Mouse (Mus musculus) heart, adult 2 months (tissue): ENCODE data around the gene Scarf1.
"Not testable (repeated sequence)": the region's sequence is repeated elsewhere in the genome, so short reads cannot be mapped to it uniquely, and the experiment has no call there.

Experiments
- CTCF ChIP-seq: fragments of 200-600 bp; IDR thresholded peaks from 2 replicates; pipeline ENCODE4 v1.8.1; 2022; ENCODE audit warnings: antibody characterized with exemption, mild to moderate bottlenecking, moderate library complexity
- POLR2A ChIP-seq: fragments of 200-500 bp; IDR thresholded peaks from 2 replicates; pipeline ENCODE4 v1.6.1; 2011; ENCODE audit warnings: mild to moderate bottlenecking, low read depth, low read length, control low read depth; ENCODE audit not compliant: insufficient read depth

DNA sequence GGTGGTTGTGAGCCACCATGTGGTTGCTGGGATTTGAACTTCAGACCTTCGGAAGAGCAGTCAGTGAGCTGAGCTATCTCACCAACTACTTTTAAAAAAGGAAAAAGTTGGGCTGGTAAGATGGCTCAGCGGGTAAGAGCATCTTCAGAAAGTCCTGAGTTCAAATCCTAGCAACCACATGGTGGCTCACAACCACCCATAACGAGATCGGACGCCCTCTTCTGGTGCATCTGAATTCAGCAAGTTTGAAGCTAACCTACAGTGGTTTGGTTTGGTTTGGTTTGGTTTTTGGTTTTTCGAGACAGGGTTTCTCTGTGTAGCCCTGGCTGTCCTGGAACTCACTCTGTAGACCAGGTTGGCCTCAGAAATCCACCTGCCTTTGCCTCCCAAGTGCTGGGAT, 42.7 kb downstream of the Scarf1 start:
- TF ChIP-seq POLR2A, result not testable (repeated sequence)
- TF ChIP-seq CTCF, result peak; percentile 12; the same call in 1 of the 2 replicates
